Mouse (Mus musculus) kidney, embryonic 14.5 days (tissue): ENCODE measurements around the gene Tmem253. TPM values are rescaled to one million over a fixed set of nuclear protein-coding genes. Genes with fewer than 3 reads are reported as not detected.
A peak's percentile ranks its signal among the peaks of the same experiment; 100 is the strongest.

ENCODE experiments used
- ATAC-seq: fragments of 200-750 bp; cut with Nextera tagmentation; 2 replicates; pipeline ENCODE4 v1.8.0; 2017; ENCODE audit warnings: moderate number of reproducible peaks, mild to moderate bottlenecking, moderate TSS enrichment, moderate library complexity; ENCODE audit not compliant: low FRiP score, low TSS enrichment
- H3K27ac ChIP-seq: fragments of 300-500 bp; sonication (generic); 2 replicates; pipeline ENCODE4 v1.5.1; 2014; ENCODE audit warnings: low read depth, mild to moderate bottlenecking, low read length, moderate library complexity, mixed read lengths
- H3K27me3 ChIP-seq: fragments of 300-500 bp; sonication (generic); 2 replicates; pipeline ENCODE4 v1.6.1; 2014; ENCODE audit warnings: mild to moderate bottlenecking, low read length; ENCODE audit not compliant: control insufficient read depth, insufficient read depth
- H3K36me3 ChIP-seq: fragments of 300-500 bp; sonication (generic); 2 replicates; pipeline ENCODE4 v1.6.1; 2014; ENCODE audit warnings: low read length, mixed read lengths; ENCODE audit not compliant: control insufficient read depth, insufficient read depth
- H3K4me1 ChIP-seq: fragments of 300-500 bp; sonication (generic); 2 replicates; pipeline ENCODE4 v1.6.1; 2014; ENCODE audit warnings: low read length, mixed read lengths; ENCODE audit not compliant: control insufficient read depth, insufficient read depth
- H3K4me2 ChIP-seq: fragments of 300-500 bp; sonication (generic); replicated peaks from 2 replicates; pipeline ENCODE4 v1.6.1; 2014; ENCODE audit warnings: low read depth, mild to moderate bottlenecking, low read length
- H3K4me3 ChIP-seq: fragments of 300-500 bp; sonication (generic); 2 replicates; pipeline ENCODE4 v1.5.1; 2014; ENCODE audit warnings: mild to moderate bottlenecking, low read length
- H3K9ac ChIP-seq: fragments of 300-500 bp; sonication (generic); 2 replicates; pipeline ENCODE4 v1.6.1; 2014; ENCODE audit warnings: low read depth, mild to moderate bottlenecking, low read length, moderate library complexity
- H3K9me3 ChIP-seq: fragments of 300-500 bp; sonication (generic); 2 replicates; pipeline ENCODE4 v1.6.1; 2016; ENCODE audit warnings: low read length; ENCODE audit not compliant: control insufficient read depth
- WGBS: fragments of 180-500 bp; shearing (Covaris S2); extraction: QIAGEN DNeasy Blood & Tissue Kit; methylation state at CpG from one replicate; pipeline ENCODE4 v1.1.7; 2014; 5-methylcytosine and 5-hydroxymethylcytosine counted together
- polyA plus RNA-seq: library from polyadenylated mRNA; unstranded; fragments of >200 nt; fragmentation: Nextera tagmentation; extraction: Ambion mirVana; gene quantifications from 2 replicates; pipeline ENCODE4 v1.2.1, GENCODE M21; 2014

Tmem253 gene
- polyA plus RNA-seq, 1 experiment from 2014 or later = 0.57 TPM

DNA sequence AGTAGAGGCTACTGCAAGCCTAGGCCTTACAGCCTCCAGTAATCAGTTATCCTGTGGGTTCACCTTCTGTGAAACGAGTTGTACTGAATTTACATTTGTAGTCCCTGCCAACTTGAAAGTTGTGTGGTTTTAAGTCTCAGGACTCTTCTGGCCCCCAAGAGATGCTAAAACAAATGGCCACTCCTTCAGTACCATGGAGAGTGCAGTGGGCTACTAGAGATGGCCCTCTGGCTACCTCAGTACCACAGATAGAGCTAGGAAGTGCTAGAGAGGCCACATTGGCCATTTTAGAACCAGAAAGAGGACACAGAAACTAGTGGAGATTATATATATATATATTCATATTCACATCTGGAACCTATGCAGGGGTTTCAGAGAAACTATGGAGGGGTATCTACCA is 3.8 kb upstream of the Tmem253 start:
- no peak for ATAC-seq

DNA sequence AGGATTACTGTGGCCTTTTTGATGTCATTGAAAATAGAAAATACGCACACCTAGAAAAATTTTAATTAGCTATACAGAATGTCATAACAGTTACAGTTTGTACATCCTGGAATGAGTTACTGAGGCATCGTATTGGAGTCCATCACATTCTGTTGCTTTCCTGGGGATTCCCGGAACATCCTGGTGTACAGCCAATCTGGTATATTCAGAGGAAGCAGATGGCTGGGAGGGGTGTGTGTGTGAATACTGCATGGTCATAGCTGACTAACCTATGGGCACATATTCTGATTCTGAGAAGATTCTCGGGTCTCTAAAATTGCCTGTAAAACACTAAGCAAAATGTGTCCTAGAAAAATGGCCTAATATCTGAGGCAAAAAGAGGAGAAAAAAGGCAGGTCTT is 3.4 kb upstream of the Tmem253 start:
- ATAC-seq = no peak
- Histone ChIP-seq H3K9ac (no peak overlapping the region), H3K4me1 (peaks cover 65% of the 10 kb centered on the region), H3K9me3 (no peaks in the 10 kb centered on the region), H3K27ac (no peak overlapping the region), H3K4me3 (no peak overlapping the region), H3K4me2 (no peak overlapping the region), H3K27me3 (no peaks in the 10 kb centered on the region), H3K36me3 (peaks cover 19% of the 10 kb centered on the region)
- 79% methylated on average over 4 of the region's 4 CpGs for WGBS

More for the DNA sequence above, 3.8 kb upstream of the Tmem253 start:
- WGBS = 36% methylated on average over 1 of the region's 1 CpGs
- Histone ChIP-seq H3K9ac (no peak overlapping the region), H3K4me1 (peaks cover 61% of the 10 kb centered on the region), H3K9me3 (no peaks in the 10 kb centered on the region), H3K36me3 (peaks cover 23% of the 10 kb centered on the region), H3K27ac (peak overlapping the region; percentile 82; the same call in 1 of the 2 replicates), H3K4me3 (no peak overlapping the region), H3K27me3 (no peaks in the 10 kb centered on the region), H3K4me2 (no peak overlapping the region)

DNA sequence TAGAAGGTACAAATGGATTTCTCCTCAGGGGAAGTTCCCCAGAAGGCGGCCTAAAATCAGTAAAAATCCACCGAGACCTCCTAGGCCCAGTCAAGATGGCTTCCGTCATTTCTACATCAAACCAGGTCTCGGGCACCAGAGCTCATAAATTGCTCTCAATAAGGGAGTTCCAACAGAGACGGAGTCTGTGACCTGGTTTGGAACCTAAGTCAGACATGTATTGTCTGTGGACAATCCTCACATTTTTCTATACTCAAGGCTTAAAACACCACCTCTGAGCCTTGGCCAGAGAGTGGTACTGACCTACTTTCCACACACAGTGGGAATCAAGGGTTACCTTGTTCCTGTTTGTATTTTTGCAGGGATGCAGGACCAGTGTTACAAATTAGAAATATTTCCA is 2.9 kb upstream of the Tmem253 start:
- 62% methylated on average over 5 of the region's 5 CpGs for WGBS
- Histone ChIP-seq H3K9ac (0 out of 2 replicates have a peak overlapping the region, but pooled peaks have one; percentile 93), H3K4me3 (no peak overlapping the region; the same call in 1 of the 2 replicates), H3K4me1 (peaks cover 67% of the 10 kb centered on the region), H3K27ac (no peak overlapping the region), H3K27me3 (no peaks in the 10 kb centered on the region), H3K36me3 (peaks cover 15% of the 10 kb centered on the region), H3K4me2 (peak overlapping the region; percentile 52; the same call in 1 of the 2 replicates), H3K9me3 (no peaks in the 10 kb centered on the region)
- ATAC-seq = no peak

DNA sequence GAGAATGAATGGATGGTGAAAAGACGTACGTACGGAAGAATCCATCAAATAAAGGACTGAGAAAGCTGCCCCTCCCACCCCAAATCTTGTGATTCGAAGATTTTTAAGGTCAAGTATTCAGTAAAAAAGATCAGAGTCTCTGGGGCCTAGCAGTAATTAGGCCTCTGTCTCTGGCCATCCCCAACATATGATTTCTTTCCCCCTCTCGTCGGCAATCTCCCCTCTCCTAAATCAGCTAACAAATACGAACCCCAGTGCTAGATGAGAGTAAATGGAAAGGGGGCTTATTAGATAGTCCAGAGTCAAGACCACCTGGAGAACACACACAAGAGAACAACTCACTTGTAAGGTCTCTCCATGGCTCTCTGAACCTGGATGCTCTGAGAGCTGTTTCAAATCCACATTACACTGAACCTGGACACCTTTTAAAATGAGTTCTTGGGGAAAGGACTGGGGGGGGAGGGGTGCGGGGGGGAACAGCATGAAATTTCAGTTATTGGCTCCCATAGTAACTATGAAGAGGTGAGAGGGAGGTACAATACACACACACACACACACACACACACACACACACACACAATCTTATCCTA is 2.3 kb upstream of the Tmem253 start:
- Histone ChIP-seq H3K9ac (peak overlapping the region; percentile 93; the same call in 1 of the 2 replicates), H3K9me3 (no peaks in the 10 kb centered on the region), H3K27ac (peak overlapping the region; percentile 94), H3K4me3 (peak overlapping the region; percentile 71), H3K36me3 (peaks cover 13% of the 10 kb centered on the region), H3K4me1 (peaks cover 66% of the 10 kb centered on the region), H3K27me3 (no peaks in the 10 kb centered on the region), H3K4me2 (peak overlapping the region; percentile 52)
- 57% methylated on average over 8 of the region's 8 CpGs for WGBS
- no peak for ATAC-seq

DNA sequence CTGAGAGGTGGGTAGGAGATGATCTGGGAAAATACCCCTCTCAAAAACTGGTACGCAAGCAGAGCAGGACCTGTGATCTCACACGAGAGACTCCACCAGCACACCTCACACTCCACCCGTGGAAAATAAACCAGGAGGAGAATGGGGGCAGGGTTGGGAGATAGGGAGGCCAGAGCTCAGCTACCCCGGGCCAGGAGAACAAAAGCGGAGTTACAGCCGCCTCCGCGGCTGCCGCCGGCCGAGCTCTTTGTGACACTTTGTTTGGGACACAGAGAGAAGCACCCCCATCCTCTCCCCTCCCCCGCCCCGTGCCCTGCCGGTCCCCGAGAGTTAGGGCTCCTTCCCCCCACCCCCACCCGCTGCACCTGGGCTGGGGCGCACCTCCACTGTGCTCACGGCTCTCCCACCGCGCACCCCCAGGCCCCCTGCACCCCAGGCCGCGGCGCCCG is 1.7 kb upstream of the Tmem253 start:
- Histone ChIP-seq H3K4me2 (peak overlapping the region; percentile 52), H3K27ac (peak overlapping the region; percentile 94), H3K4me1 (peaks cover 67% of the 10 kb centered on the region), H3K27me3 (no peaks in the 10 kb centered on the region), H3K9ac (peak overlapping the region; percentile 93), H3K36me3 (peaks cover 7% of the 10 kb centered on the region; the same call in 1 of the 2 replicates), H3K4me3 (peak overlapping the region; percentile 71), H3K9me3 (no peaks in the 10 kb centered on the region)
- ATAC-seq = peak; percentile 24
- 2% methylated on average over 14 of the region's 24 CpGs for WGBS

DNA sequence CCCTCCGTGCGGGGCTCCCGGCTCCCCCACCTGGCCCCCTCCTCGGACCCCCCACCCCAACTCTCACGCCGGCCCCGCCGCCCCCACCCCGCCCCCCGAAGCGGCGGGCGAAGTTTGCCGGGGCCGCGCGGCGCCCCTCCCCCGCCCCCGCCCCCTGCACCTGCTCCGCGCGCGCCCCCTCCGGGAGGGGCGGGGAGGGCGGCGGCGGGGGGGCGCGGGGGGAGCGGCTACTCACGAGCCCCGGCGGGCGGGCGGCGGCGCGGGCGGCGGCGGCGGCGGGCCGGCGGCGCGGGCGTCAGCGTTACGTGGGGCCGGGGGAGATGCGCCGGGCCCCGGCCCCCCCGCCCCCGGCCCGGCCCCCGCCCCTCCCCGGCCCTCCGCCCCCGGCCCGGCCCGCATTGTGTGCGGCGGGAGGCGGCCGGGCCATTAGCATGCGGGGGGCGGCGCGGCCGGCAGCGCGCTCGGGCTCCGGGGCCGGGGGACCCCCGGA is 1.1 kb upstream of the Tmem253 start:
- Histone ChIP-seq H3K9me3 (no peaks in the 10 kb centered on the region), H3K36me3 (peaks cover 3% of the 10 kb centered on the region; the same call in 1 of the 2 replicates), H3K27me3 (no peaks in the 10 kb centered on the region), H3K9ac (peak overlapping the region; percentile 93), H3K27ac (peak overlapping the region; percentile 94), H3K4me2 (peak overlapping the region; percentile 52), H3K4me1 (peaks cover 65% of the 10 kb centered on the region), H3K4me3 (peak overlapping the region; percentile 71)
- ATAC-seq = peak; percentile 14
- under 1% methylated on average over 21 of the region's 80 CpGs for WGBS

DNA sequence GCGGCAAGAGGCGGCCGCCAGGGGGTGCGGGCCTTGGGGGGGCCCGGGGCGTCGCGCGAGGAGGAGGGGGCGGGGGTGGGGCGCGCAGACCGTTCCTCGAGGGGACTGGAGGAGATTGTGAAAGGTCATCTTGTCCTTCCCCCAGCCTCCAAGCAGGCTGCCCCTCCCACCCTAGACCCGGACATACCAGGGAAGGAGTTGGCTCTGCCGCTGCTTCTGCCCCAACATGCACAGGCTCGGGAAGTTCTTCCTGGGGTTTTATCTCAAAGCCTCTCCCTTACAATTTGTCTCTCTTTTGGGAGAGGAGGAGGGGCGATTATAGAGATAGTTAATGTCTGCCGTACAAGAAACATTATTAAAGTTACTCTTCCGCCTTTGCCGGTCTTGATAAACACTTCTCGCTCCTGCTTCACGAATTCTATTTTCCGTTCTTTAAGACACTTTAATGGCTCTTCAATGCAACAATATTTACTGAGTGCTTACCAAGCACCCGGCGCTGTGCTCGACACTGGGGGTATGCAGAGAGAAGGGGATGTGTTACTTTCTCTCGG is 622 bp upstream of the Tmem253 start:
- H3K27me3 ChIP-seq = no peaks in the 10 kb centered on the region
- peak; percentile 37 for ATAC-seq
- H3K4me3 ChIP-seq = peak overlapping the region; percentile 71
- no peaks in the 10 kb centered on the region for H3K9me3 ChIP-seq
- peaks cover 60% of the 10 kb centered on the region for H3K4me1 ChIP-seq
- H3K4me2 ChIP-seq = peak overlapping the region; percentile 52
- under 1% methylated on average over 21 of the region's 28 CpGs for WGBS
- H3K36me3 ChIP-seq = no peaks in the 10 kb centered on the region
- H3K9ac ChIP-seq = peak overlapping the region; percentile 93
- peak overlapping the region; percentile 91 for H3K27ac ChIP-seq

DNA sequence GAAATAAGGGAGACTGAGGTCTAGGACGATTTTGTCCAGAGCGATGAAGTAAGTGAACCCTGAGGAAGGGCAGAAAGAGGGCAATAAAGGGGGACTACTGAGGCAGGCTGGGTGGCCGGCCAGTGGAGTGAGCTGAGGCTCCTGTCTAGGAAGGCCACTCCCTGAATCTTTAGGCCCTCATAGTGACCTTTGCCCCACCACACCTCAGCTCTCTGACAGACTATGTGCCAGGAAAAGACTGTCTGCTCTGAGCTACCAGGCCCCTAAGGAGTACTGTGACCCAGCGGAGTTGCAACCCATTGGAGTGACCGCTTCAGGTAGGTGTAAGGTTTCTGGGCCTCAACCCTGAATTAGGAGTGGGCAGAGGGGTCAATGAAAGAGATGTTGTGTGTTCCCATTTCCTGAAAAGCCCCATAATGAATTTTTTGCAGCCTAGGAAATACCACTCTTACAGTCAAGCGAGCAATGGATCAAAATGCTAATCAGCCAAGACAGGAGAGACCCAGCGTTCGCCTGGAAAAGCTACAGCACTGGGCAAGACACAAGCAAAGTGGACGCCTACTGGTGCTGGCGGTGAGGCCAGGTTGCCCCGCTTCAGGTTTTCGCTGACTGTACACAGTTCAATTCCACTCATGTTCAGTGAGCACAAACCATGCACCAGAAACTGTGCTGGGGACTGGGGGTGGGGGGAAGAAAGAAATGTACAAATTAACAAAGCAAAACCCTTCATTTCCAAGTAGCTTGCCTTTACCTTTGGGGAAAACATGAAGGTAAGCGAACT is 1.4 kb downstream of the Tmem253 start:
- Histone ChIP-seq H3K27ac (0 out of 2 replicates have a peak overlapping the region, but pooled peaks have one; percentile 37), H3K9me3 (no peaks in the 10 kb centered on the region), H3K4me1 (peaks cover 55% of the 10 kb centered on the region), H3K4me2 (no peak overlapping the region), H3K36me3 (no peaks in the 10 kb centered on the region), H3K4me3 (no peak overlapping the region), H3K27me3 (no peaks in the 10 kb centered on the region), H3K9ac (peak overlapping the region; percentile 28; the same call in 1 of the 2 replicates)
- ATAC-seq = no peak
- WGBS = 66% methylated on average over 13 of the region's 13 CpGs
